14 mouse cellular contexts compared by ENCODE assay signal in genomic region chr16:21286099-21286498, GRCm38 (mm10).
DNase-seq lines count a peak whose midpoint lies in the region; ATAC-seq and TF ChIP-seq lines count a peak whose summit lies in the region.
"Had no signal": no experiment of that assay in that cellular context is flagged by ENCODE, and none has a peak within 500 bp of the region (broad histone marks: within the 10 kb centered on the region; RNA-seq: fewer than 3 reads in every experiment).

No protein-coding gene starts in this region.

- no peak overlapping the region for H3K9ac ChIP-seq in hindbrain, postnatal 0 days (replicated peaks; ENCODE audit: low read length)
- H3K9ac ChIP-seq in hindbrain, embryonic 13.5 days: no peak overlapping the region
- H3K9ac ChIP-seq in lung, embryonic 16.5 days (ENCODE audit: low read length): no peak overlapping the region
- H3K9ac ChIP-seq: liver, embryonic 15.5 days had no signal

- no peaks in the 10 kb centered on the region for H3K4me1 ChIP-seq in hindbrain, postnatal 0 days (ENCODE audit: insufficient read depth, low read length)
- H3K4me1 ChIP-seq in hindbrain, embryonic 13.5 days (replicated peaks): peaks cover 9% of the 10 kb centered on the region
- H3K4me1 ChIP-seq in bone marrow macrophage, adult 2 months (ENCODE audit: control insufficient read depth, insufficient read depth, low read length): peaks cover 34% of the 10 kb centered on the region
- H3K4me1 ChIP-seq in lung, embryonic 16.5 days (replicated peaks; ENCODE audit: control insufficient read depth, insufficient read depth, low read length): peaks cover 32% of the 10 kb centered on the region
- H3K4me1 ChIP-seq in cerebellum, adult 2 months (ENCODE audit: control insufficient read depth, insufficient read depth, low read length): no peaks in the 10 kb centered on the region

- H3K4me2 ChIP-seq in hindbrain, postnatal 0 days (ENCODE audit: low read depth, low read length): no peak overlapping the region
- H3K4me2 ChIP-seq in hindbrain, embryonic 13.5 days: no peak overlapping the region
- H3K4me2 ChIP-seq in lung, embryonic 16.5 days (ENCODE audit: low read depth, low read length): no peak overlapping the region
- H3K4me2 ChIP-seq: liver, embryonic 15.5 days had no signal

- H3K27me3 ChIP-seq in hindbrain, postnatal 0 days (ENCODE audit: insufficient read depth, low read length): 0 out of 2 replicates have a peak, but pooled peaks cover 8% of the 10 kb centered on the region
- H3K27me3 ChIP-seq in hindbrain, embryonic 13.5 days: peaks cover 26% of the 10 kb centered on the region
- H3K27me3 ChIP-seq in lung, embryonic 16.5 days (ENCODE audit: control insufficient read depth, insufficient read depth, low read depth, low read length): no peaks in the 10 kb centered on the region
- H3K27me3 ChIP-seq in cerebellum, adult 2 months (ENCODE audit: control insufficient read depth, insufficient read depth, low read length): no peaks in the 10 kb centered on the region

- ATAC-seq in hindbrain, postnatal 0 days: 0 out of 2 replicates have a peak, but pooled peaks have one; percentile 48
- ATAC-seq in hindbrain, embryonic 13.5 days (ENCODE audit: low FRiP score): no peak
- peak; percentile 44; the same call in 1 of the 2 replicates for ATAC-seq in lung, embryonic 16.5 days (ENCODE audit: low read depth)
- no peak for ATAC-seq in erythroid progenitor cell, adult 5-6 weeks (replicated peaks; ENCODE audit: low FRiP score, poor library complexity, severe bottlenecking)

- H3K4me3 ChIP-seq in hindbrain, postnatal 0 days (ENCODE audit: low read length): no peak overlapping the region
- no peak overlapping the region for H3K4me3 ChIP-seq in hindbrain, embryonic 13.5 days
- no peak overlapping the region for H3K4me3 ChIP-seq in bone marrow macrophage, adult 2 months (ENCODE audit: insufficient read depth, low read length)
- H3K4me3 ChIP-seq in lung, embryonic 16.5 days (ENCODE audit: low read length): no peak overlapping the region
- H3K4me3 ChIP-seq in cerebellum, adult 2 months (replicated peaks; ENCODE audit: insufficient read depth, low read depth, low read length): no peak overlapping the region
- H3K4me3 ChIP-seq: erythroblast, embryonic 14.5 days; liver, embryonic 15.5 days had no signal

- H3K9me3 ChIP-seq in hindbrain, postnatal 0 days (ENCODE audit: low read length): no peaks in the 10 kb centered on the region
- no peaks in the 10 kb centered on the region; the same call in 1 of the 2 replicates for H3K9me3 ChIP-seq in hindbrain, embryonic 13.5 days
- H3K9me3 ChIP-seq in lung, embryonic 16.5 days (ENCODE audit: control insufficient read depth, low read length): peaks cover 4% of the 10 kb centered on the region; the same call in 1 of the 2 replicates
- H3K9me3 ChIP-seq: liver, embryonic 15.5 days had no signal

- peak; percentile 34 for DNase-seq in hindbrain, postnatal 0 days (ENCODE audit: low spot score)
- DNase-seq in 3134 (ENCODE audit: extremely low read depth, insufficient read length, low spot score): peak; percentile 40
- DNase-seq in thymus, postnatal 14 days: no peak
- DNase-seq in cerebellum, adult 2 months: no peak
- DNase-seq: cerebellum, adult 11-12 months; gastrocnemius, postnatal 36 days; heart, postnatal 4 days; right cerebral cortex, adult 18-20 months had no signal

- 39% methylated on average over 4 of the region's 4 CpGs for WGBS in hindbrain, postnatal 0 days
- WGBS in hindbrain, embryonic 13.5 days: 60% methylated on average over 4 of the region's 4 CpGs
- 15% methylated on average over 4 of the region's 4 CpGs for WGBS in lung, embryonic 16.5 days
- 31% methylated on average over 4 of the region's 4 CpGs for WGBS in cerebellum, adult 2 months

- H3K27ac ChIP-seq in hindbrain, postnatal 0 days: no peak overlapping the region
- no peak overlapping the region; the same call in 1 of the 2 replicates for H3K27ac ChIP-seq in hindbrain, embryonic 13.5 days
- H3K27ac ChIP-seq in bone marrow macrophage, adult 2 months (ENCODE audit: insufficient read depth, low read depth, low read length): peak overlapping the region; percentile 57
- peak overlapping the region; percentile 9; the same call in 1 of the 2 replicates for H3K27ac ChIP-seq in lung, embryonic 16.5 days (ENCODE audit: low read length)
- H3K27ac ChIP-seq in cerebellum, adult 2 months (ENCODE audit: insufficient read depth, low read length): no peak overlapping the region
- H3K27ac ChIP-seq: liver, embryonic 15.5 days had no signal

- no peaks in the 10 kb centered on the region for H3K36me3 ChIP-seq in hindbrain, postnatal 0 days (ENCODE audit: insufficient read depth, low read length)
- no peaks in the 10 kb centered on the region for H3K36me3 ChIP-seq in hindbrain, embryonic 13.5 days
- no peaks in the 10 kb centered on the region for H3K36me3 ChIP-seq in lung, embryonic 16.5 days (ENCODE audit: control insufficient read depth, insufficient read depth, low read length)
- H3K36me3 ChIP-seq: liver, embryonic 15.5 days had no signal

- TF ChIP-seq CTCF in hindbrain, postnatal 0 days (IDR thresholded peaks at IDR 0.05; ENCODE audit: low read depth): no peak
- TF ChIP-seq CTCF in bone marrow macrophage, adult 2 months (IDR thresholded peaks at IDR 0.05; ENCODE audit: low read depth, low read length): no peak
- TF ChIP-seq CTCF in cerebellum, adult 2 months (IDR thresholded peaks at IDR 0.05; ENCODE audit: borderline replicate concordance, insufficient read depth, low read depth, low read length): no peak

- no peak for TF ChIP-seq POLR2A in bone marrow macrophage, adult 2 months (IDR thresholded peaks at IDR 0.05; ENCODE audit: borderline replicate concordance, low read depth, low read length)
- no peak for TF ChIP-seq POLR2A in cerebellum, adult 2 months (IDR thresholded peaks at IDR 0.05; ENCODE audit: borderline replicate concordance, insufficient read depth, low read length)

Comparison
In these comparisons a context has a peak if more than half of its experiments do, and no peak if none do; other contexts are left out.
1. ATAC-seq: peak in hindbrain, postnatal 0 days (single experiment) and lung, embryonic 16.5 days (single experiment); none in hindbrain, embryonic 13.5 days (single experiment) and erythroid progenitor cell, adult 5-6 weeks (single experiment).
2. DNase-seq: peak in hindbrain, postnatal 0 days (single experiment) and 3134 (single experiment); none in thymus, postnatal 14 days (single experiment) and cerebellum, adult 2 months (0 of 2).
3. H3K27ac ChIP-seq: peak in bone marrow macrophage, adult 2 months (single experiment) and lung, embryonic 16.5 days (single experiment); none in hindbrain, postnatal 0 days (single experiment), hindbrain, embryonic 13.5 days (single experiment) and cerebellum, adult 2 months (single experiment).